Mouse (Mus musculus): ENCODE measurements at regions not wholly inside any gene's neighbourhood (a gene's known extent, or its start where the extent isn't known, plus 50 kb on each side); places are given as distances from the start of the nearest gene placed in this dataset.
"Not testable (repeated sequence)": the region's sequence is repeated elsewhere in the genome, so short reads cannot be mapped to it uniquely, and the experiment has no call there.

- no peak overlapping the region for H3K4me3 ChIP-seq
- 29% methylated on average over 2 of the region's 2 CpGs for WGBS
- ATAC-seq (ENCODE audit: low FRiP score, low read depth), result no peak
These were observed 1267.5 kb downstream of the Pcdh9 start for GRCm38 (mm10) chr14:92622953-92623352.

GRCm38 (mm10) chr14:92615605-92616004, 1274.9 kb downstream of the Pcdh9 start:
- no peak for ATAC-seq (ENCODE audit: low FRiP score, low read depth)
- 93% methylated on average over 4 of the region's 4 CpGs for WGBS
- Histone ChIP-seq H3K4me2 (replicated peaks) (no peak overlapping the region), H3K36me3 (no peaks in the 10 kb centered on the region), H3K4me3 (no peak overlapping the region), H3K27ac (replicated peaks) (no peak overlapping the region), H3K9ac (replicated peaks) (no peak overlapping the region), H3K27me3 (no peaks in the 10 kb centered on the region), H3K9me3 (no peaks in the 10 kb centered on the region), H3K4me1 (no peaks in the 10 kb centered on the region)

More at GRCm38 (mm10) chr14:92622953-92623352, 1267.5 kb downstream of the Pcdh9 start:
- no peak overlapping the region for H3K27ac ChIP-seq (replicated peaks)
- H3K27me3 ChIP-seq, result no peaks in the 10 kb centered on the region
- no peaks in the 10 kb centered on the region for H3K9me3 ChIP-seq
- H3K36me3 ChIP-seq, result no peaks in the 10 kb centered on the region
- no peak overlapping the region for H3K9ac ChIP-seq (replicated peaks)
- no peaks in the 10 kb centered on the region for H3K4me1 ChIP-seq
- H3K4me2 ChIP-seq (replicated peaks), result no peak overlapping the region

- H3K4me3 ChIP-seq, result no peak overlapping the region
- H3K9me3 ChIP-seq, result no peaks in the 10 kb centered on the region
- H3K4me2 ChIP-seq (replicated peaks), result no peak overlapping the region
- no peak overlapping the region for H3K9ac ChIP-seq (replicated peaks)
- H3K36me3 ChIP-seq, result no peaks in the 10 kb centered on the region
- no peak for ATAC-seq (ENCODE audit: low FRiP score, low read depth)
- WGBS, result 94% methylated on average over 1 of the region's 1 CpGs
- H3K4me1 ChIP-seq, result 0 out of 2 replicates have a peak, but pooled peaks cover 3% of the 10 kb centered on the region
- no peaks in the 10 kb centered on the region for H3K27me3 ChIP-seq
- H3K27ac ChIP-seq (replicated peaks), result no peak overlapping the region
These were observed 1296.8 kb downstream of the Pcdh9 start for GRCm38 (mm10) chr14:92593724-92594123.

- Histone ChIP-seq H3K4me1 (0 out of 2 replicates have a peak, but pooled peaks cover 3% of the 10 kb centered on the region), H3K27ac (replicated peaks) (no peak overlapping the region), H3K27me3 (no peaks in the 10 kb centered on the region), H3K9me3 (no peaks in the 10 kb centered on the region), H3K36me3 (no peaks in the 10 kb centered on the region), H3K4me3 (no peak overlapping the region), H3K4me2 (replicated peaks) (no peak overlapping the region), H3K9ac (replicated peaks) (no peak overlapping the region)
- peak; percentile 68; the same call in 1 of the 2 replicates for ATAC-seq (ENCODE audit: low FRiP score, low read depth)
- WGBS, result 62% methylated on average over 7 of the region's 7 CpGs
These were observed 1298.8 kb downstream of the Pcdh9 start for GRCm38 (mm10) chr14:92591592-92592198.

GRCm38 (mm10) chr14:92588236-92588635, 1302.2 kb downstream of the Pcdh9 start:
- 95% methylated on average over 4 of the region's 4 CpGs for WGBS
- H3K4me3 ChIP-seq; ATAC-seq (ENCODE audit: low FRiP score, low read depth); H3K36me3 ChIP-seq; H3K9ac ChIP-seq (replicated peaks); H3K4me1 ChIP-seq; H3K9me3 ChIP-seq; H3K27ac ChIP-seq (replicated peaks); H3K4me2 ChIP-seq (replicated peaks); H3K27me3 ChIP-seq: not testable (repeated sequence)

GRCm38 (mm10) chr14:92566986-92567385, 1323.5 kb downstream of the Pcdh9 start:
- WGBS, result 62% methylated on average over 2 of the region's 2 CpGs
- no peaks in the 10 kb centered on the region for H3K27me3 ChIP-seq
- no peak for ATAC-seq (ENCODE audit: low FRiP score, low read depth)
- H3K9ac ChIP-seq (replicated peaks), result no peak overlapping the region
- no peak overlapping the region for H3K4me2 ChIP-seq (replicated peaks)
- no peak overlapping the region for H3K27ac ChIP-seq (replicated peaks)
- no peaks in the 10 kb centered on the region for H3K36me3 ChIP-seq
- H3K4me3 ChIP-seq, result no peak overlapping the region
- H3K9me3 ChIP-seq, result no peaks in the 10 kb centered on the region
- no peaks in the 10 kb centered on the region for H3K4me1 ChIP-seq
